Mouse (Mus musculus): Measurements from ENCODE around the gene Klhl10.

The Klhl10 gene

GRCm38 (mm10) chr11:100441797-100442196, at the start of gene Klhl10, which contains the start of gene Nt5c3b:
TSS of gene Klhl10 (plus strand) at chr11:100441917.
TSS of gene Nt5c3b (minus strand) at chr11:100441808.
- no peak for DNase-seq

GRCm38 (mm10) chr11:100392958-100393357, 48.8 kb upstream of the Klhl10 start:
- DNase-seq: no peak

- peak; percentile 41 for DNase-seq
Observed at GRCm38 (mm10) chr11:100393733-100394132, 48.0 kb upstream of the Klhl10 start.

- no peak for DNase-seq
Observed at GRCm38 (mm10) chr11:100394353-100395074, 47.2 kb upstream of the Klhl10 start.

- no peak for DNase-seq
Observed at GRCm38 (mm10) chr11:100395200-100395599, 46.5 kb upstream of the Klhl10 start.

- DNase-seq: no peak
Observed at GRCm38 (mm10) chr11:100395861-100396631, 45.7 kb upstream of the Klhl10 start.

- DNase-seq: no peak
Observed at GRCm38 (mm10) chr11:100396886-100397599, 44.7 kb upstream of the Klhl10 start.

- DNase-seq: peak; percentile 97 to 98
Observed at GRCm38 (mm10) chr11:100397600-100398389, 43.9 kb upstream of the Klhl10 start, which contains the start of gene Jup. TSS of gene Jup (minus strand) at chr11:100397763.

- DNase-seq: no peak
Observed at GRCm38 (mm10) chr11:100398517-100398916, 43.2 kb upstream of the Klhl10 start.

GRCm38 (mm10) chr11:100399320-100399719, 42.4 kb upstream of the Klhl10 start:
- DNase-seq: peak; percentile 53 to 60

GRCm38 (mm10) chr11:100399727-100400538, 41.8 kb upstream of the Klhl10 start:
- DNase-seq: no peak

- no peak for DNase-seq
Observed at GRCm38 (mm10) chr11:100400842-100401241, 40.9 kb upstream of the Klhl10 start.

- no peak for DNase-seq
Observed at GRCm38 (mm10) chr11:100402240-100402639, 39.5 kb upstream of the Klhl10 start.

- no peak for DNase-seq
Observed at GRCm38 (mm10) chr11:100402682-100403081, 39.0 kb upstream of the Klhl10 start.

- no peak for DNase-seq
Observed at GRCm38 (mm10) chr11:100403445-100404134, 38.1 kb upstream of the Klhl10 start.

GRCm38 (mm10) chr11:100404456-100405074, 37.2 kb upstream of the Klhl10 start:
- DNase-seq: no peak

GRCm38 (mm10) chr11:100406273-100406672, 35.4 kb upstream of the Klhl10 start:
- no peak for DNase-seq

GRCm38 (mm10) chr11:100406995-100407705, 34.6 kb upstream of the Klhl10 start:
- no peak for DNase-seq

- peak; percentile 68 to 76 for DNase-seq
Observed at GRCm38 (mm10) chr11:100408076-100408834, 33.5 kb upstream of the Klhl10 start.
